Mouse (Mus musculus) G1E (cell line): ENCODE data around the gene Fndc4. TPM values are rescaled to one million over a fixed set of nuclear protein-coding genes. Genes with fewer than 3 reads are reported as not detected.
A peak's percentile ranks its signal among the peaks of the same experiment; 100 is the strongest.

Experiments used
- ATAC-seq: 2 replicates; pipeline ENCODE4 v1.8.0; 2016; ENCODE audit warnings: mild to moderate bottlenecking; ENCODE audit not compliant: insufficient number of reproducible peaks, poor library complexity, low FRiP score, severe bottlenecking; ENCODE audit errors: extremely low read depth
- DNase-seq: peaks from one replicate; pipeline ENCODE4 v3.0.0; 2012; ENCODE audit warnings: low spot score
- H3K27me3 ChIP-seq: 2 replicates; pipeline ENCODE4 v1.6.1; 2012; ENCODE audit warnings: mild to moderate bottlenecking, low read length, inconsistent platforms; ENCODE audit not compliant: insufficient read depth
- H3K36me3 ChIP-seq: replicated peaks from 2 replicates; pipeline ENCODE3; 2012; ENCODE audit warnings: mild to moderate bottlenecking, inconsistent platforms
- H3K4me1 ChIP-seq: 2 replicates; pipeline ENCODE4 v1.6.1; 2012; ENCODE audit warnings: low read depth, low read length, inconsistent platforms, mixed read lengths; ENCODE audit not compliant: insufficient read depth
- H3K4me3 ChIP-seq: 2 replicates; pipeline ENCODE4 v1.5.1; 2012; ENCODE audit warnings: low read depth, mild to moderate bottlenecking, inconsistent platforms, low read length, moderate library complexity, mixed read lengths
- H3K9me3 ChIP-seq: replicated peaks from 2 replicates; pipeline ENCODE4 v1.6.1; 2012; ENCODE audit warnings: inconsistent platforms
- CTCF ChIP-seq: IDR thresholded peaks from 2 replicates; pipeline ENCODE4 v1.5.1; 2012; ENCODE audit warnings: low read depth, low read length, inconsistent platforms, mixed read lengths
- GATA1 ChIP-seq: IDR thresholded peaks from 2 replicates; pipeline ENCODE4 v1.6.1; 2012; ENCODE audit warnings: borderline replicate concordance, low read length, inconsistent platforms, mixed read lengths
- GATA2 ChIP-seq: IDR thresholded peaks from 2 replicates; pipeline ENCODE4 v1.6.1; 2012; ENCODE audit warnings: low read depth, low read length, inconsistent platforms, borderline replicate concordance
- POLR2AphosphoS5 ChIP-seq: IDR thresholded peaks from 2 replicates; pipeline ENCODE4 v1.6.1; 2012; ENCODE audit warnings: low read depth, low read length, inconsistent platforms; ENCODE audit not compliant: insufficient replicate concordance
- TAL1 ChIP-seq: conservative IDR thresholded peaks from 2 replicates; pipeline ENCODE4 v1.6.1; 2012; ENCODE audit warnings: low read depth, low read length, inconsistent platforms, mixed read lengths
- polyA plus RNA-seq: library from polyadenylated mRNA; stranded (reverse); fragments of >175 nt; gene quantifications from 2 replicates; pipeline ENCODE4 v1.2.3, GENCODE M21; 2012
- total RNA-seq, 2 experiments: library from RNA; stranded (forward) in 1 of 2; stranded (reverse) in 1 of 2; fragments of 200-1000 nt in 1 of 2; fragments of >200 nt in 1 of 2; fragmentation: Nextera tagmentation in 1 of 2; gene quantifications; 2 replicates each; pipeline ENCODE4 v1.2.3; 2014 to 2017

The Fndc4 gene
- total and polyA plus RNA-seq, 3 experiments, result 0.38 TPM; not detected in 2

DNA sequence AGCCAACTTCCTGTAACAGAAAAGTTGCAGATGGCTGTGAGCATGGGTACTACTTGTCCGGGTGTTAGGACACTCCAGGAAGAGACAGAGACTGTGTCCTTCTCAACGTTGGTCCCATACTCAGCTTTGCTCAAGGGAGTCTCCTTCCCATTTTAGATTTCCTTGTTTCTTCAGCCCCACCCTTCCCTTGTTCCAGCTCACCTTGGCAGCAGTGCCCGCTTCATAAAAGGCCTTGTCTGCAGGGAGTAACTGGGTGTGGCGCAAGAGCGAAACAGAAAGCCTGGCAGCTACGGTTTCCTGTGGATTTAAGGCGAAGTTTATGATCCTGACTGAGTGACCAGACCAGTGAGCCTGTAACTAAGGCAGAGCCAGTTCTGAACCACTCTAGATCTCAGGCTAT, 41.4 kb downstream of the Fndc4 start:
- Histone ChIP-seq H3K9me3 (no peaks in the 10 kb centered on the region), H3K4me3 (no peak overlapping the region), H3K27me3 (no peaks in the 10 kb centered on the region), H3K4me1 (peaks cover 43% of the 10 kb centered on the region), H3K36me3 (peaks cover 87% of the 10 kb centered on the region)
- TF ChIP-seq POLR2AphosphoS5, result no peak
- TF ChIP-seq GATA1, result no peak
- TF ChIP-seq CTCF, result no peak
- no peak for TF ChIP-seq GATA2
- TF ChIP-seq TAL1, result no peak
- no peak for DNase-seq
- ATAC-seq, result no peak

GRCm38 (mm10) chr5:31253806-31254205, 42.1 kb downstream of the Fndc4 start:
- ATAC-seq (no peak), DNase-seq (no peak)
- H3K4me1 ChIP-seq, result peaks cover 43% of the 10 kb centered on the region
- H3K9me3 ChIP-seq, result no peaks in the 10 kb centered on the region
- no peaks in the 10 kb centered on the region for H3K27me3 ChIP-seq
- H3K36me3 ChIP-seq, result peaks cover 87% of the 10 kb centered on the region
- no peak for TF ChIP-seq TAL1
- no peak for TF ChIP-seq GATA2
- no peak for TF ChIP-seq GATA1
- TF ChIP-seq POLR2AphosphoS5, result no peak
- TF ChIP-seq CTCF, result no peak
- H3K4me3 ChIP-seq, result no peak overlapping the region

- Histone ChIP-seq H3K27me3 (no peaks in the 10 kb centered on the region), H3K9me3 (no peaks in the 10 kb centered on the region), H3K4me1 (peaks cover 43% of the 10 kb centered on the region), H3K36me3 (peaks cover 91% of the 10 kb centered on the region), H3K4me3 (no peak overlapping the region; the same call in 1 of the 2 replicates)
- no peak for ATAC-seq
- TF ChIP-seq CTCF, result no peak
- no peak for TF ChIP-seq GATA1
- TF ChIP-seq POLR2AphosphoS5, result no peak
- TF ChIP-seq TAL1, result no peak
- TF ChIP-seq GATA2, result no peak
- no peak for DNase-seq
These were observed 42.9 kb downstream of the Fndc4 start for GRCm38 (mm10) chr5:31252795-31253545.

DNA sequence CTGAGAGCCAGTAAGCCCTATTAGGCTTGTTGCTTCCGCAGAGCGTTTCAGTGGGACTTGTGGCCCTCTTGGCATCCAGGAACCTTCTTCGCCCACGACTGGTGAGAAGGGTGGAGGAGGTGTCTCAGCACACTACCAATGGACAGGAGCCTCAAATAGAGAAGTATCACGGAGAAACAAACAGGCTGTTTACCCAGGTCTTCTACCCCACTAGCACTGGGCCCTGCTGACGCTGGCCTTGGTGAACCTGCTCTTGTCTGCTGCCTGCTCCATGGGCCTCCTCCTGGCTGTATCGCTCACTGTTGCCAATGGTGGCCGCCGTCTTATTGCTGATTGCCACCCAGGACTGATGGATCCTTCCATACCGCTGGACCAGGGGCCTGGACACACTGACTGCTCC, 43.7 kb downstream of the Fndc4 start:
- Histone ChIP-seq H3K4me1 (peaks cover 43% of the 10 kb centered on the region), H3K9me3 (no peaks in the 10 kb centered on the region), H3K4me3 (peak overlapping the region; percentile 77), H3K36me3 (peaks cover 91% of the 10 kb centered on the region), H3K27me3 (no peaks in the 10 kb centered on the region)
- TF ChIP-seq GATA1, result no peak
- no peak for TF ChIP-seq CTCF
- DNase-seq (peak; percentile 13), ATAC-seq (0 out of 2 replicates have a peak, but pooled peaks have one; percentile 17)

DNA sequence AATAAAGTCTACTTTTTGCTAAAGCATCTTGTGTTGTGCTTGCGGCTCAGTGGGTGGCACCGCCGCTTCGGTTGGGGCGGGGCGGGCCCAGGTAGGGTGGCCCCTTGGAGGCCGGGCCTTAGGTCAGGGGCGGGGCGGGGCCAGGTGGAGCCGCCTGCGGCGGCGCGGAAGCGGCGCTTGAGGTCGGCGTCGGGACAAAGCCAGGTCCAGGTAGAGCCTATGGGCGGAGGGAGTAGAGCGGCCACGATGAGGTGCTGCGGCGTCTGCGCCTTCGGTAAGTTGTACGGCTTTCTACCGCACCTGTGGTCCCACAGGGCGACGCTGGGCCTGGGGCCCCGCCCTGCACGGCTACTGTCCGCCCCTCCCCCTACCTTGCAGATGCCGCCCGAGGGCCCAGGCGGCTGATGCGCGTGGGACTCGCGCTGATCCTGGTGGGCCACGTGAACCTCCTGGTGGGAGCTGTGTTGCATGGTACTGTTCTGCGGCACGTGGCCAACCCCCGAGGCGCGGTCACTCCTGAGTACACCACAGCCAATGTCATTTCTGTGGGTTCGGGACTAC, 44.3 kb downstream of the Fndc4 start, which contains the start of gene Krtcap3:
Krtcap3 (plus strand) TSS at position 151 of the 561 bp plus-strand sequence.
- Histone ChIP-seq H3K9me3 (no peaks in the 10 kb centered on the region), H3K4me3 (peak within 1 kb of the TSS; percentile 77), H3K36me3 (peaks cover 93% of the 10 kb centered on the region), H3K27me3 (no peaks in the 10 kb centered on the region), H3K4me1 (peaks cover 43% of the 10 kb centered on the region)
- DNase-seq (peak; percentile 49), ATAC-seq (peak; percentile 41)
- TF ChIP-seq GATA1 (no peak), POLR2AphosphoS5 (no peak), TAL1 (no peak), GATA2 (no peak)

DNA sequence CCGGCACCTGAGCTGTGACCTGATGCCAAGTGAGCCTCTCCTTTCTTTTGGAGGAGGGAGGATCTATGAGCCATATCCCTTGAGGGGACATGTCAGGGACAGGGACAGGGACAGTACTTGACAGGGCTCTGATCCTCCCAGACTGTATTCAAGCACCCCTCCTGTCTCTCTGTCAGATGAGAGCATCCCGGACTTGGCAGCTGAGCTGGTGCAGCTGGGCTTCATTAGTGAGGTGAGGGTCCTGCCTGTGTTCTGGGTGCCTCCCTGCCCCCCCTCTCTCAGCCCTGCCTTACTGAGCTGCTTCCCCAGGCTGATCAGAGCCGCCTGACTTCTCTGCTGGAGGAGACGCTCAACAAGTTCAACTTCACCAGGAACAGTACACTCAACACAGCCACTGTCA, 45.2 kb downstream of the Fndc4 start:
- TF ChIP-seq GATA2 (no peak), POLR2AphosphoS5 (no peak), GATA1 (no peak)
- Histone ChIP-seq H3K36me3 (peaks cover 94% of the 10 kb centered on the region), H3K4me1 (peaks cover 43% of the 10 kb centered on the region), H3K4me3 (peak overlapping the region; percentile 77; the same call in 1 of the 2 replicates), H3K9me3 (no peaks in the 10 kb centered on the region), H3K27me3 (no peaks in the 10 kb centered on the region)
- DNase-seq (no peak), ATAC-seq (no peak)

Other genes with a start within 250 kb of the Fndc4 start
Only the 20 nearest of the 24 such genes appear.
- gene Dnajc5g, start 189.8 kb downstream of the Fndc4 start, total RNA-seq (2014; fragmentation: Nextera tagmentation), result not detected in 2 replicates
- not detected in 2 replicates for gene Dnajc5g, start 189.8 kb downstream of the Fndc4 start, total RNA-seq (2017)
- gene Dnajc5g, start 189.8 kb downstream of the Fndc4 start, polyA plus RNA-seq, result not detected in 2 replicates
- gene Slc30a3, start 187.8 kb downstream of the Fndc4 start, total RNA-seq (2014; fragmentation: Nextera tagmentation), result not detected in 2 replicates
- 0.05 TPM in 1 of 2 replicates, not detected in the other for gene Slc30a3, start 187.8 kb downstream of the Fndc4 start, total RNA-seq (2017)
- gene Slc30a3, start 187.8 kb downstream of the Fndc4 start, polyA plus RNA-seq, result not detected in 2 replicates
- not detected in 2 replicates for gene Trim54, start 179.4 kb downstream of the Fndc4 start, total RNA-seq (2014; fragmentation: Nextera tagmentation)
- not detected in 2 replicates for gene Trim54, start 179.4 kb downstream of the Fndc4 start, total RNA-seq (2017)
- not detected in 2 replicates for gene Trim54, start 179.4 kb downstream of the Fndc4 start, polyA plus RNA-seq
- not detected in 2 replicates for gene Ucn, start 157.3 kb downstream of the Fndc4 start, total RNA-seq (2014; fragmentation: Nextera tagmentation)
- not detected in 2 replicates for gene Ucn, start 157.3 kb downstream of the Fndc4 start, total RNA-seq (2017)
- not detected in 2 replicates for gene Ucn, start 157.3 kb downstream of the Fndc4 start, polyA plus RNA-seq
- 56.6 and 78.2 TPM in 2 replicates for gene Mpv17, start 141.8 kb downstream of the Fndc4 start, total RNA-seq (2014; fragmentation: Nextera tagmentation)
- 69.8 and 70.3 TPM in 2 replicates for gene Mpv17, start 141.8 kb downstream of the Fndc4 start, total RNA-seq (2017)
- 27.7 and 31.2 TPM in 2 replicates for gene Mpv17, start 141.8 kb downstream of the Fndc4 start, polyA plus RNA-seq
- gene Gm29609, start 116.2 kb downstream of the Fndc4 start, total RNA-seq (2014; fragmentation: Nextera tagmentation), result 5.4 and 7.1 TPM in 2 replicates
- gene Gm29609, start 116.2 kb downstream of the Fndc4 start, total RNA-seq (2017), result 2.8 and 4.4 TPM in 2 replicates
- gene Gm29609, start 116.2 kb downstream of the Fndc4 start, polyA plus RNA-seq, result 4.3 and 7.2 TPM in 2 replicates
- 161 and 164 TPM in 2 replicates for gene Gtf3c2, start 115.9 kb downstream of the Fndc4 start, total RNA-seq (2014; fragmentation: Nextera tagmentation)
- gene Gtf3c2, start 115.9 kb downstream of the Fndc4 start, total RNA-seq (2017), result 51.1 and 65.1 TPM in 2 replicates
- 57.0 and 88.3 TPM in 2 replicates for gene Gtf3c2, start 115.9 kb downstream of the Fndc4 start, polyA plus RNA-seq
- gene Snx17, start 102.9 kb downstream of the Fndc4 start, total RNA-seq (2014; fragmentation: Nextera tagmentation), result 35.3 and 42.8 TPM in 2 replicates
- 56.5 and 65.1 TPM in 2 replicates for gene Snx17, start 102.9 kb downstream of the Fndc4 start, total RNA-seq (2017)
- 36.0 and 37.0 TPM in 2 replicates for gene Snx17, start 102.9 kb downstream of the Fndc4 start, polyA plus RNA-seq
- gene Eif2b4, start 102.7 kb downstream of the Fndc4 start, total RNA-seq (2014; fragmentation: Nextera tagmentation), result 43.3 and 104 TPM in 2 replicates
- 43.6 and 49.3 TPM in 2 replicates for gene Eif2b4, start 102.7 kb downstream of the Fndc4 start, total RNA-seq (2017)
- gene Eif2b4, start 102.7 kb downstream of the Fndc4 start, polyA plus RNA-seq, result 139 and 201 TPM in 2 replicates
- gene Zfp513, start 93.8 kb downstream of the Fndc4 start, total RNA-seq (2014; fragmentation: Nextera tagmentation), result 9.4 and 12.2 TPM in 2 replicates
- 7.0 and 7.6 TPM in 2 replicates for gene Zfp513, start 93.8 kb downstream of the Fndc4 start, total RNA-seq (2017)
- 35.7 and 48.2 TPM in 2 replicates for gene Zfp513, start 93.8 kb downstream of the Fndc4 start, polyA plus RNA-seq
- 168 and 173 TPM in 2 replicates for gene Ppm1g, start 75.4 kb downstream of the Fndc4 start, total RNA-seq (2014; fragmentation: Nextera tagmentation)
- 158 and 176 TPM in 2 replicates for gene Ppm1g, start 75.4 kb downstream of the Fndc4 start, total RNA-seq (2017)
- 297 and 362 TPM in 2 replicates for gene Ppm1g, start 75.4 kb downstream of the Fndc4 start, polyA plus RNA-seq
- 38.2 and 49.6 TPM in 2 replicates for gene Nrbp1, start 55.2 kb downstream of the Fndc4 start, total RNA-seq (2014; fragmentation: Nextera tagmentation)
- 76.8 and 77.1 TPM in 2 replicates for gene Nrbp1, start 55.2 kb downstream of the Fndc4 start, total RNA-seq (2017)
- 15.1 and 17.3 TPM in 2 replicates for gene Nrbp1, start 55.2 kb downstream of the Fndc4 start, polyA plus RNA-seq
- not detected in 2 replicates for gene Gm9970, start 54.8 kb downstream of the Fndc4 start, total RNA-seq (2014; fragmentation: Nextera tagmentation)
- gene Gm9970, start 54.8 kb downstream of the Fndc4 start, total RNA-seq (2017), result 0.29 TPM in 1 of 2 replicates, not detected in the other
- gene Gm9970, start 54.8 kb downstream of the Fndc4 start, polyA plus RNA-seq, result 0.10 and 0.18 TPM in 2 replicates
- gene Krtcap3, start 44.4 kb downstream of the Fndc4 start, total RNA-seq (2014; fragmentation: Nextera tagmentation), result 3.8 and 8.8 TPM in 2 replicates
- gene Krtcap3, start 44.4 kb downstream of the Fndc4 start, total RNA-seq (2017), result 6.4 and 10.5 TPM in 2 replicates
- 9.4 and 11.8 TPM in 2 replicates for gene Krtcap3, start 44.4 kb downstream of the Fndc4 start, polyA plus RNA-seq
- 19.0 and 21.5 TPM in 2 replicates for gene Ift172, start 5.0 kb downstream of the Fndc4 start, total RNA-seq (2014; fragmentation: Nextera tagmentation)
- 24.2 and 24.3 TPM in 2 replicates for gene Ift172, start 5.0 kb downstream of the Fndc4 start, total RNA-seq (2017)
- gene Ift172, start 5.0 kb downstream of the Fndc4 start, polyA plus RNA-seq, result 32.5 and 37.8 TPM in 2 replicates
- gene Gckr, start 1.4 kb upstream of the Fndc4 start, total RNA-seq (2014; fragmentation: Nextera tagmentation), result 0.23 TPM in 1 of 2 replicates, not detected in the other
- 0.05 and 0.23 TPM in 2 replicates for gene Gckr, start 1.4 kb upstream of the Fndc4 start, total RNA-seq (2017)
- not detected in 2 replicates for gene Gckr, start 1.4 kb upstream of the Fndc4 start, polyA plus RNA-seq
- gene Zfp512, start 156.4 kb upstream of the Fndc4 start, total RNA-seq (2014; fragmentation: Nextera tagmentation), result 33.9 and 35.9 TPM in 2 replicates
- gene Zfp512, start 156.4 kb upstream of the Fndc4 start, total RNA-seq (2017), result 40.8 and 58.4 TPM in 2 replicates
- gene Zfp512, start 156.4 kb upstream of the Fndc4 start, polyA plus RNA-seq, result 9.0 and 12.4 TPM in 2 replicates
- 0.34 TPM in 1 of 2 replicates, not detected in the other for gene 4930548H24Rik, start 189.7 kb upstream of the Fndc4 start, total RNA-seq (2014; fragmentation: Nextera tagmentation)
- 0.29 and 0.55 TPM in 2 replicates for gene 4930548H24Rik, start 189.7 kb upstream of the Fndc4 start, total RNA-seq (2017)
- gene 4930548H24Rik, start 189.7 kb upstream of the Fndc4 start, polyA plus RNA-seq, result not detected in 2 replicates
- gene Gpn1, start 198.7 kb upstream of the Fndc4 start, total RNA-seq (2014; fragmentation: Nextera tagmentation), result 17.3 and 19.6 TPM in 2 replicates
- 33.2 and 34.2 TPM in 2 replicates for gene Gpn1, start 198.7 kb upstream of the Fndc4 start, total RNA-seq (2017)
- 34.0 and 35.5 TPM in 2 replicates for gene Gpn1, start 198.7 kb upstream of the Fndc4 start, polyA plus RNA-seq
- 46.6 and 51.9 TPM in 2 replicates for gene Slc4a1ap, start 230.9 kb upstream of the Fndc4 start, total RNA-seq (2014; fragmentation: Nextera tagmentation)
- gene Slc4a1ap, start 230.9 kb upstream of the Fndc4 start, total RNA-seq (2017), result 41.3 and 54.4 TPM in 2 replicates
- gene Slc4a1ap, start 230.9 kb upstream of the Fndc4 start, polyA plus RNA-seq, result 17.4 and 20.7 TPM in 2 replicates